Mouse (Mus musculus): ENCODE data around the gene Nphs2. TPM values are rescaled to one million over a fixed set of nuclear protein-coding genes. Genes with fewer than 3 reads are reported as not detected.

The Nphs2 gene
- polyA plus RNA-seq, 1 experiment from 2014 or later = not detected

- Histone ChIP-seq H3K9me3 (no peaks in the 10 kb centered on the region), H3K27me3 (replicated peaks) (no peaks in the 10 kb centered on the region), H3K4me3 (replicated peaks) (no peak overlapping the region), H3K27ac (no peak overlapping the region), H3K9ac (no peak overlapping the region), H3K4me2 (replicated peaks) (no peak overlapping the region), H3K36me3 (no peaks in the 10 kb centered on the region), H3K4me1 (replicated peaks) (no peaks in the 10 kb centered on the region)
- no peak for ATAC-seq
- 90% methylated on average over 6 of the region's 6 CpGs for WGBS
Observed at GRCm38 (mm10) chr1:156290016-156290415, 20.5 kb upstream of the Nphs2 start.

- peak within 1 kb of the TSS; percentile 62 for H3K4me3 ChIP-seq (replicated peaks)
- peak within 1 kb of the TSS; percentile 49 for H3K9ac ChIP-seq
- H3K27me3 ChIP-seq (replicated peaks) = peaks cover 25% of the 10 kb centered on the region
- H3K4me2 ChIP-seq (replicated peaks) = peak within 1 kb of the TSS; percentile 98
- 0 out of 2 replicates have a peak, but pooled peaks cover 8% of the 10 kb centered on the region for H3K4me1 ChIP-seq (replicated peaks)
- no peaks in the 10 kb centered on the region for H3K9me3 ChIP-seq
- ATAC-seq = peak; percentile 85
- no peak within 1 kb of the TSS for H3K27ac ChIP-seq
- no peaks in the 10 kb centered on the region for H3K36me3 ChIP-seq
- under 1% methylated on average over 76 of the region's 85 CpGs for WGBS
Observed at GRCm38 (mm10) chr1:156302911-156303749, 7.4 kb upstream of the Nphs2 start, which contains the start of gene Tdrd5. Gene Tdrd5 (minus strand): TSS chr1:156303664.

- H3K4me2 ChIP-seq (replicated peaks) = no peak overlapping the region
- 72% methylated on average over 1 of the region's 1 CpGs for WGBS
- H3K4me3 ChIP-seq (replicated peaks) = no peak overlapping the region
- ATAC-seq = no peak
- H3K27me3 ChIP-seq (replicated peaks) = peaks cover 27% of the 10 kb centered on the region
- H3K36me3 ChIP-seq = no peaks in the 10 kb centered on the region
- peaks cover 4% of the 10 kb centered on the region for H3K4me1 ChIP-seq (replicated peaks)
- no peaks in the 10 kb centered on the region for H3K9me3 ChIP-seq
- no peak overlapping the region for H3K27ac ChIP-seq
- no peak overlapping the region for H3K9ac ChIP-seq
Observed at GRCm38 (mm10) chr1:156308595-156308994, 1.9 kb upstream of the Nphs2 start.

GRCm38 (mm10) chr1:156323126-156323525 lies 12.6 kb downstream of the Nphs2 start:
- Histone ChIP-seq H3K4me1 (replicated peaks) (no peaks in the 10 kb centered on the region), H3K9ac (no peak overlapping the region), H3K27ac (no peak overlapping the region), H3K36me3 (no peaks in the 10 kb centered on the region), H3K4me2 (replicated peaks) (no peak overlapping the region), H3K9me3 (no peaks in the 10 kb centered on the region), H3K4me3 (replicated peaks) (no peak overlapping the region), H3K27me3 (replicated peaks) (no peaks in the 10 kb centered on the region)
- 86% methylated on average over 9 of the region's 9 CpGs for WGBS
- ATAC-seq = no peak

GRCm38 (mm10) chr1:156340847-156341246 lies 30.3 kb downstream of the Nphs2 start:
- WGBS = 66% methylated on average over 4 of the region's 4 CpGs
- no peaks in the 10 kb centered on the region for H3K4me1 ChIP-seq (replicated peaks)

GRCm38 (mm10) chr1:156344433-156344832 lies 33.9 kb downstream of the Nphs2 start:
- Histone ChIP-seq H3K27ac (no peak overlapping the region), H3K4me1 (replicated peaks) (no peaks in the 10 kb centered on the region), H3K36me3 (no peaks in the 10 kb centered on the region), H3K4me2 (replicated peaks) (no peak overlapping the region), H3K9me3 (no peaks in the 10 kb centered on the region), H3K4me3 (replicated peaks) (no peak overlapping the region), H3K27me3 (replicated peaks) (no peaks in the 10 kb centered on the region), H3K9ac (no peak overlapping the region)
- no peak for ATAC-seq
- WGBS = 59% methylated on average over 4 of the region's 4 CpGs

More at GRCm38 (mm10) chr1:156340847-156341246, 30.3 kb downstream of the Nphs2 start:
- Histone ChIP-seq H3K4me3 (replicated peaks) (no peak overlapping the region), H3K27me3 (replicated peaks) (no peaks in the 10 kb centered on the region), H3K36me3 (no peaks in the 10 kb centered on the region), H3K4me2 (replicated peaks) (no peak overlapping the region), H3K9me3 (no peaks in the 10 kb centered on the region), H3K27ac (no peak overlapping the region), H3K9ac (no peak overlapping the region)
- no peak for ATAC-seq

GRCm38 (mm10) chr1:156345633-156346032 lies 35.1 kb downstream of the Nphs2 start:
- no peaks in the 10 kb centered on the region for H3K27me3 ChIP-seq (replicated peaks)
- H3K4me1 ChIP-seq (replicated peaks) = no peaks in the 10 kb centered on the region
- no peaks in the 10 kb centered on the region for H3K36me3 ChIP-seq
- 91% methylated on average over 4 of the region's 4 CpGs for WGBS
- H3K27ac ChIP-seq = no peak overlapping the region
- no peak overlapping the region for H3K9ac ChIP-seq
- H3K9me3 ChIP-seq = no peaks in the 10 kb centered on the region
- no peak overlapping the region for H3K4me2 ChIP-seq (replicated peaks)
- ATAC-seq = no peak
- no peak overlapping the region for H3K4me3 ChIP-seq (replicated peaks)

GRCm38 (mm10) chr1:156349031-156349430 lies 38.5 kb downstream of the Nphs2 start:
- H3K9ac ChIP-seq = no peak overlapping the region
- ATAC-seq = no peak
- H3K27ac ChIP-seq = no peak overlapping the region
- no peak overlapping the region for H3K4me3 ChIP-seq (replicated peaks)
- no peaks in the 10 kb centered on the region for H3K27me3 ChIP-seq (replicated peaks)
- no peak overlapping the region for H3K4me2 ChIP-seq (replicated peaks)
- WGBS = 78% methylated on average over 4 of the region's 4 CpGs
- H3K36me3 ChIP-seq = no peaks in the 10 kb centered on the region
- H3K9me3 ChIP-seq = no peaks in the 10 kb centered on the region
- no peaks in the 10 kb centered on the region for H3K4me1 ChIP-seq (replicated peaks)

GRCm38 (mm10) chr1:156350441-156350840 lies 39.9 kb downstream of the Nphs2 start:
- no peak overlapping the region for H3K4me3 ChIP-seq (replicated peaks)
- no peak overlapping the region for H3K27ac ChIP-seq
- no peaks in the 10 kb centered on the region for H3K4me1 ChIP-seq (replicated peaks)
- H3K27me3 ChIP-seq (replicated peaks) = no peaks in the 10 kb centered on the region
- no peak for ATAC-seq
- 88% methylated on average over 4 of the region's 4 CpGs for WGBS
- no peaks in the 10 kb centered on the region for H3K36me3 ChIP-seq
- H3K9ac ChIP-seq = no peak overlapping the region
- no peak overlapping the region for H3K4me2 ChIP-seq (replicated peaks)
- no peaks in the 10 kb centered on the region for H3K9me3 ChIP-seq

- no peaks in the 10 kb centered on the region for H3K4me1 ChIP-seq (replicated peaks)
- H3K27me3 ChIP-seq (replicated peaks) = no peaks in the 10 kb centered on the region
- H3K27ac ChIP-seq = no peak overlapping the region
- no peak overlapping the region for H3K9ac ChIP-seq
- H3K4me2 ChIP-seq (replicated peaks) = no peak overlapping the region
- H3K36me3 ChIP-seq = no peaks in the 10 kb centered on the region
- ATAC-seq = no peak
- H3K9me3 ChIP-seq = no peaks in the 10 kb centered on the region
- 86% methylated on average over 2 of the region's 2 CpGs for WGBS
- H3K4me3 ChIP-seq (replicated peaks) = no peak overlapping the region
Observed at GRCm38 (mm10) chr1:156352466-156352865, 41.9 kb downstream of the Nphs2 start.

GRCm38 (mm10) chr1:156365740-156366139 lies 55.2 kb downstream of the Nphs2 start, which contains the start of gene Gm2000:
Gene Gm2000 (plus strand): TSS chr1:156366040.
- Histone ChIP-seq H3K36me3 (no peaks in the 10 kb centered on the region), H3K4me1 (replicated peaks) (no peaks in the 10 kb centered on the region), H3K27ac (no peak within 1 kb of the TSS), H3K4me3 (replicated peaks) (no peak within 1 kb of the TSS), H3K4me2 (replicated peaks) (no peak within 1 kb of the TSS), H3K9ac (no peak within 1 kb of the TSS), H3K27me3 (replicated peaks) (no peaks in the 10 kb centered on the region), H3K9me3 (no peaks in the 10 kb centered on the region)
- WGBS = 89% methylated on average over 8 of the region's 8 CpGs
- no peak for ATAC-seq

Data from intestine, embryonic 15.5 days (tissue).